Mouse (Mus musculus) cerebellum, adult (tissue): ENCODE measurements at regions not wholly inside any gene's neighbourhood (a gene's known extent, or its start where the extent isn't known, plus 50 kb on each side); places are given as distances from the start of the nearest gene placed in this dataset.

ENCODE experiments used
- ATAC-seq: cut with Nextera tagmentation; 2 replicates; pipeline ENCODE4 v1.9.2; 2017; ENCODE audit warnings: mild to moderate bottlenecking, moderate library complexity, mixed read lengths; ENCODE audit not compliant: insufficient number of reproducible peaks, low FRiP score, low TSS enrichment

GRCm38 (mm10) chr9:47251160-47251559 lies 252.6 kb downstream of the Gm4791 start:
- no peak for ATAC-seq

DNA sequence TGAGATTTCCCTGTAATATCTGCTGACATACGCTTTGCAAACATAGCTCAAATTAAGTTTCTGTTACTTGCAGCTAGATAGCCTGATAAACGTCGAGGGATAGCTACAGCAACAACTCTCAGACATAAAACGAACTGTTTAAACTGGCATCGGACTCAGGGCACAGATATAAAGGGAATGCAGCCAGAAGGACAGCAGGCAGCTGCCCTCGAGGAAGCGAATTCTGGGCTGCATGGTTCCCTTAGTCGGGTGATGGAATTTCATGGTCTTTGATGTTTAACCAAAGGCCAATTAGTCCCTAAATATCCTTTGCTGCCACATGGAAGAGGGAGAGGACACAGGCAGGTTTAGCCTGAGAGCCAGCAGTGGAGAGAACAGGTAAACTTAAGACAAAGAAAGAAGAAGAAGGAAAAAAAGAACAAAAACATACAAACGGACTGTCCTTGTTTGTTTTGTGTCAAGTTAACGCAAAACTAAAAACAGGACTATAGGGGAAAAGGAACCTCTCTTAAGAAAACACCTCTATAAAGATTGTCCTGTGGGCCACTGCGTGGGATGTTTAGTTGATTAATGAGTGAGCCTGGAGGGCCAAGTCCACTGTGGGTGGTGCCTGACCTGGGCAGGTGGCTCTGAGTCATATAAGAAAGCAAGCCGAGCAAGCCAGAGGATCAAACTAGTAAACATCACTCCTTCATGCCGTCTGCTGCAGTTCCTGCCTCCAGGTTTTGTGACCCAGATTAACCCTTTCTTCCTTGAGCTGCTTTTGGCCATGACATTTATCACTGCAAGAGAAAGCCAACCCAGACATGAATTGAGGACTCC lies 255.5 kb downstream of the Gm4791 start:
- ATAC-seq = no peak

DNA sequence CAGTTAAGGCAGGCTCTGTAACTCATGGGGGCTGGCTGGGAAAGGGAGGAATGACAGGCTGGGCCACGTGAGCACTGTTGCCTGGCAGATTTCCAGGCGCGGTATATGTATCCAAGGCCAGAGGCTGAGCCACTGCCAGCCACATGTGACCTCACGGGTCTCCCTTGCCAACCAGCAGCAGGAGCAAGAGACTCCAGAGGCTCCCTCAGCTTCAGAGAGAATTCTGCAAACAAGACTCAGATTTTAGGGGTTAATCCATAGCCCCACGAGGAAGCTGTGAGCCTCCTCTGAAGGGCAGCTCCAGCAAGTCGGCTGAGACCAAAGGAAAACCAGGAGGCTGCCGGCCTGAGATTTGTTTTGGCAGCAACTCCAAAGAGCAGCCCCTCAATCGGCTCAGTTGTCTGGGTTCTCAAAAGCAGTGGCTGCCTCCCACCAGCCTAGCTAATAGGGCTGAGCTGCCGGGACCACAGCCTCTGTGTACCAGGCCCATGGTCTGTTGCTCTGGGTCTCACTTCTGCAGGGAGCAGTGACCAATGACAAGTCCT lies 264.0 kb upstream of the Cadm1 start:
- ATAC-seq = no peak

GRCm38 (mm10) chr9:47276303-47277005 lies 253.5 kb upstream of the Cadm1 start:
- no peak for ATAC-seq

DNA sequence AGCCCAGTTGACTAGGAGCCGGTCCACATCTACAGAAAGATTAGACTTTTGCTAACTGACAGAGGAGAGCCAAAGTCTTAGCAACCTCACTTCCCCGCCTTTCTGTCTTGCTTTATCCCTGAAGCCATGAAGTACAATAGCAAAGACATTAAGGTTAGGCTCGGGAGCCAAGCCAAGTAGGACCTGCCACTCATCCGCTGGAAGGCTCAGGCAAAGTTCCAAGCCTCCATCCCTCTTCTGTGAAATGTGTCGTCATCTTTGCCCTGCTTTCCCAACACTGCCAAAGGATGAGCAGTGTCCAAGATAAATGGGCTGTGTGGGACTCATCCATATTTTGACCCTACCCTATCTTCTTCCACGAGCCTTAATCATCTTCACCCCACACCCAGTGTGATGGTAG lies 250.6 kb upstream of the Cadm1 start:
- no peak for ATAC-seq

DNA sequence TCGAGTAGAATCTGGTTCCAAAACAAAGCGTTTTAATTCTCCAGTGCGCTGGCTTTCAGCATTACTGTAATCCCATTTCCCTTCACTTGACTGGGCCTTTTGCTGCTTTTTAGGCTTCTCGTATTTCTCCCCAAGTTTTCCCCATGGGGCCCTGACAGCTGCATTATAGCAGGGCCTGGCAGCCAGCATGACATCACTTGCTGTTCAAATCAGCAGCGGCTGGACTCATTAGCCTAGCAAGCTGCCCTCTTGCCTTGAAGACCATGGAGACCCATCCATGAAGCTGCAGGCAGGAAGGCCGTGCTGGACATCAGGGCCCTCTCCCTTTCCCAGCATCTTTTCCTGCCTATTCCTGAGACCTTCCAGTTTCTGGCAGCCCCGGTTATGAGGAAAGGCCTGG lies 249.8 kb upstream of the Cadm1 start:
- ATAC-seq = no peak

DNA sequence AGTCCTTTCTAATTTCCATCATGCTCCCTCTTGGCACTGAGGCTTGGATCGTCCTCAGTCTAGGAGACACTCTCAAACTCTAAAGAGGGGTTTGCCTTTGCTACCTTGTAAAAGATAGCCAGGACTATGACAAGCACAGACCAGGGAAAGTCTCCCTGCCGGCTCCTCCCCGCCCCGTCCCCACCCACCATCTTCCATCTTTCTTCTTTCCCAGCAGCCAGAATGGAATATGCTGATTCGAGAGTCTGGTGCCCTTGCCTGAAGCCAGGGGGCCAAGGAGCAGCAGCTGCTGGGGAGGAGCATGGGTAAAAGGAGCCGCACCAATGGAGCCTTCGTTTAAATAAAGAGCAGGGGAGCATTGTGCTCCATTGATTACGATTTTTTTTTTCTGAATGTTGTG lies 249.4 kb upstream of the Cadm1 start:
- no peak for ATAC-seq

DNA sequence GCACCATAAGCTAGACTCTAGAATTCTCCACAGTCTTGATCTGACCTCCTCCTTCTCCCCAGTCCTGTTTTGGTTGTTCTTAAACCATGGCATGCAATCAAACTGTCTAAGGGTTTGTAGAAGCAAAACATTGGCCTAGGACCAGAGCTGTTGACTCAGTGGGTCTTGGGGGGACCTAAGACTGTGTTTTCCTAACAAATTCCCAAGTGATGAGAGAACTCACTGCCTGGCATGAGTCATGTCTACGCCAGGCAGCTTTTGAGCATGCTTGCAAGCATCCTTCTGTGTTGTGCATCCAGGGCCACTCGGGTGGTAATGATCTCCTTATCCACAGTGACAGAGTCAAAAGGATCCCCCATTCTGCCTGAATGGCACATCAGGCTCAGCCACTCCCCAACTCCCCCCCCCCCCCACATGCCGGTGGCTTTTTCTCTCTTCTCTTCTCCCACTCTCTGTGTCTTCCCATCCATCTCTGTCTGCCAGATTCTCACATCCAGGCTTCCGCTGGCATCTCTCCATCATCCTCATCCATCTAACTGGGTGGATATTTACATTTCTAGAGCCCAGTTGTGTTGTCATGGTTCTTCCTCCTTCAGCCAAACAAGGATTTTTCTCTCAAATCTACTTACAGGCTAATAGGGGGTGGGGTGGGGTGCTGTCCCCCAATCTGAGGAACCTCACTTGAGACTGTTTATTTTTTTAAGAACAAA lies 246.1 kb upstream of the Cadm1 start:
- ATAC-seq = no peak

- ATAC-seq = no peak
Observed at GRCm38 (mm10) chr9:47286930-47287722, 242.8 kb upstream of the Cadm1 start.

DNA sequence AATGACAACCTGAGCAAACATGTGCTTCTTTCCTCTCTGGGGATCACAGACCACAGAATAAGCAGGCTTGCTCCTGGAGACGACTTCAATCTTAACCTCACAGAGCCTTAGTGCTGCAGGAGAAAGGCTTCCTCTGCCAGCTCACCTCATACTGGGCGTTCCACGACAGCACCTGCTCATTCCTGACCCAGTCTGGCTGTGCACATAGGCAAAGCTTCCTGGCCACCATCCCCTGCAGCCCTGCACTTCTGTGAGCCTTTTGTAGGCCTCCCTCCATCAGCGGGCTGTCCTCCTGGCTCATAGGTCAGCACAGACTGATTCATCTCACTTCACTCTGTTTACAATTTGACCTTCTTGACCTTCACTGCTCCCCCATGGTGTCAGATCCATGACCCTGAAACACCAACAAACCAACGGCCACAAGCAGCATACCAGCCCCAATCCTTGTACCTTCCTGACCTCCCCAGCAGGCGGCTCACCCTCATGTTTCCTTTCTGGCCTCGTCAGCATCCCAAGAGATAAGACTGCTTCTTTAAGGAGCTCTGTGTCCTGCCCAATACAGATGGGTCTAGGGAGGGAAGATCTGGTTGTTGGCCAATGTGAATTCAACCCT lies 241.3 kb upstream of the Cadm1 start:
- ATAC-seq = peak; percentile 78

DNA sequence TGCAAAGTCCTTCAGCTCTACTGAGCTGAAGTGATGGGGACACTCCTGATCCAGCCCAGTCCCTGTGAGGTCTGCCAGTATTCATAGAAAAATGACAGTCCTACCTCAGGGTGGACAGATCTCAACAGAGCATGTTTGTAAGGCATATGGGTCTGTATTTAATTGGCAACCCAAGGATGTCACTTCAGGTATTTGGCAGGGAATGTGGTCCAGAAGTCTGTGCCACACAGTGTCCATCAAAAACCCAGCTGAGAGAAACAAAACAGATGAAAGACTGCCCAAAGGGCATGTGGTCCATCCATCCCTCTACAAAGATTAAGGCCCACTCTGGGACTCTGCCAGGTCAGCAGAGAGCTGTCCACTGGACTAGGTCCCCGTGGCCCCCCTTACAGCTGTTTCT lies 229.3 kb upstream of the Cadm1 start:
- peak; percentile 95 for ATAC-seq

GRCm38 (mm10) chr9:47307125-47307751 lies 222.7 kb upstream of the Cadm1 start:
- ATAC-seq = peak; percentile 95

DNA sequence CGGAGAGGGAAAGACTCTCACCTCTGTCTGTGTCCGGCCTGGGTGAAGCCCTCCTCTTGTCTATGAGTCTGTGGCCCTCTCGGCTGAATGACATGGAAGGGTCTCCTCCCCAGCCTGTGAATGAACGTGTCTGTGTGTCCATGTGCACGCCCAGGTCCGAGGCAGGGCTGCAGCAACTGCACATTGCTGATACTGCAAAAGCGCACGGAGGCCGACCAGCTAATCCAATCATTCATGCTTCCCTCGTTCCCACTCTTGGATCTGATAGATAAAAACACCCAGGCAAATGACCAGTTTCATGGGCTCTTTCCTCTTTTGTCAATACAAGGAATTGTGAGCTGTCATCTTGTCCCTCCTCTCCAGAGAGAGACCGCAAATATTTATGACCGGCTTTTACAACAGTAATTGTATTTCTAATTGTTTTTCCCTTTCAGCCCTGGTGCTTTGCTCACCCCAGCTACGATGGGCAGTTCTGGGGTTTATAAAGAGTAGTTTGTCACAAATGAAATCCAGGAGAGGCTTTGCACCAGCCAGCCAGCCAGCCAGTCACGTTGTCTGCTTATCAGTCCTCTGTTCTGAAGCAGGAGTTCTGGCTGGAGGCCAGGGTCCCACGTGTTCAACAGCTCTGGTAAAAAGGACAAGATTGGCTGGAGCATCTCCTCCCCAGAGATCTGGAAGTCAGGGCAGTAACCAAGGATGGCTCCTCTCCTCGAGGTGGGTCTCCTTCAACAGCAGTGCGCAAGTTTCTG lies 222.0 kb upstream of the Cadm1 start:
- no peak for ATAC-seq

- ATAC-seq = no peak
Observed at GRCm38 (mm10) chr9:47313433-47313832, 216.5 kb upstream of the Cadm1 start.

- ATAC-seq = no peak
Observed at GRCm38 (mm10) chr9:47314236-47314635, 215.7 kb upstream of the Cadm1 start.

GRCm38 (mm10) chr9:47320345-47320744 lies 209.6 kb upstream of the Cadm1 start:
- no peak for ATAC-seq

GRCm38 (mm10) chr9:47321106-47321789 lies 208.7 kb upstream of the Cadm1 start:
- no peak for ATAC-seq

GRCm38 (mm10) chr9:47322293-47322692 lies 207.7 kb upstream of the Cadm1 start:
- no peak for ATAC-seq
